Mouse (Mus musculus): ENCODE results near the gene Upf3b. TPM values are rescaled to one million over a fixed set of nuclear protein-coding genes. Genes with fewer than 3 reads are reported as not detected.

The Upf3b gene
- polyA plus RNA-seq, 1 experiment from 2014 or later = 16.2 TPM

DNA sequence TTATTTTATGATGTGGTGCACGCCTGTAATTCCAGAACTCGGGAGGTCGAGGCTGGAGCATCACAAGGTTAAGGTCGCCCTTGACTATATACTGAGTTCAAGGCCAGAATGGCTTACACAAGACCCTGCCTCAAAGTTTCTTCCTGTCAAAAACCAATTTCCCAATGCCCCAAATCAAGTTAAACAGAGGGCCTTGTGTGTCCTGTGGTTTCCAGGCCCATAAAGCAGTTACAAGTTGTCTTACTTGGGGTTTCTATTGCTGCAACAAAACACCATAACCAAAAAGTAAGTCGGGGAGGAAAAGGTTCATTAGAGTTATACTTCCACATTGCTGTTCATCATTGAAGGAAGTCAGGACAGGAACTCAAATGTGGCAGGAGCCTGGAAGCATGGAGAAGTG, 41.4 kb downstream of the Upf3b start:
- no peak for ATAC-seq (replicated peaks; ENCODE audit: insufficient number of reproducible peaks, low FRiP score, low TSS enrichment)
- 79% methylated on average over 5 of the region's 5 CpGs for WGBS (ENCODE audit: insufficient replicate concordance)
- Histone ChIP-seq H3K4me3 (ENCODE audit: low read depth, low read length) (no peak overlapping the region), H3K9me3 (replicated peaks; ENCODE audit: control insufficient read depth, low read length) (no peaks in the 10 kb centered on the region), H3K9ac (ENCODE audit: low read depth, low read length) (no peak overlapping the region), H3K27me3 (ENCODE audit: control insufficient read depth, insufficient read depth, low read length) (no peaks in the 10 kb centered on the region), H3K36me3 (ENCODE audit: control insufficient read depth, insufficient read depth, low read length) (no peaks in the 10 kb centered on the region), H3K4me2 (no peak overlapping the region), H3K4me1 (ENCODE audit: control insufficient read depth, insufficient read depth, low read length) (no peaks in the 10 kb centered on the region), H3K27ac (ENCODE audit: low read depth, low read length) (no peak overlapping the region)

DNA sequence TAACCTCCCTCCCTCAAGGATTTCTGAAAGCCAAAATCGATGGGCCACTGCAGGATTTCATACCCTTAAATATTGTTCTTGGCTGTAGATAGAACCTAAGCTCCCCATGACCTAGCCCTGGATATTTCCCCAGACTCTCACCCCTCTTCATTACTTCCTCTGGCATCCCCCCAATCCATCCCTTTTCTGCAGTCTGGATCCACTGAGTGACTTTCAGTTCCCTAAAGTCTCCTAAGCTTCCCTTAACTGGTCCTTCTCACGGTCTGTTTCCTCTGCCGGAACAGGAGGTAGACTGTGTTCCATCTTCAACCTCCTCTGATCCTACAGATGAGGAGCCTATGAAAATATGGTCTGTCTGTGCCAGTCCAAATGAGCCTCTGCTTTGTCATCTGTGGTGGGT, 42.8 kb downstream of the Upf3b start:
- H3K9ac ChIP-seq (ENCODE audit: low read depth, low read length) = no peak overlapping the region
- ATAC-seq (replicated peaks; ENCODE audit: insufficient number of reproducible peaks, low FRiP score, low TSS enrichment) = no peak
- no peak overlapping the region for H3K27ac ChIP-seq (ENCODE audit: low read depth, low read length)
- H3K4me1 ChIP-seq (ENCODE audit: control insufficient read depth, insufficient read depth, low read length) = no peaks in the 10 kb centered on the region
- H3K36me3 ChIP-seq (ENCODE audit: control insufficient read depth, insufficient read depth, low read length) = no peaks in the 10 kb centered on the region
- H3K9me3 ChIP-seq (replicated peaks; ENCODE audit: control insufficient read depth, low read length) = no peaks in the 10 kb centered on the region
- no peak overlapping the region for H3K4me2 ChIP-seq
- WGBS (ENCODE audit: insufficient replicate concordance) = 74% methylated on average over 3 of the region's 3 CpGs
- no peak overlapping the region for H3K4me3 ChIP-seq (ENCODE audit: low read depth, low read length)
- H3K27me3 ChIP-seq (ENCODE audit: control insufficient read depth, insufficient read depth, low read length) = no peaks in the 10 kb centered on the region

DNA sequence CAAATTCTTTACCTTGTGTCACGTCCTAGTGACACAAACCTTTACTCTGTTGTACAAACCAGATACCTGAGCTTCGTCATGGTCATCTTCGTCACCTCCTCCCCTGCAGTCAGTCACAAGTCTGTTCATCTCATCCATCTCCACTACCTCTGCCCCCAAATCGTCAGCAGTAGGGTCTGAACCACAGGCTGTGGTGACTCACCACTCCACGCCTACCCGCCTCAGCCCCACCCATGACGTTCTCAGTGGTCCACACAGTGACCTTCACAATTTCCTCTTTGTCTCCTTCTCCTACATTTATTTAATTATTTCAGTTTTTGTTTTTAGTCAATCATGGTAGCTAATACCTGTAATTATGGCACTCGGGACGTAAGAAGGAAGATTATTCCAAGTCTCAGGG, 46.2 kb downstream of the Upf3b start:
- no peaks in the 10 kb centered on the region for H3K36me3 ChIP-seq (ENCODE audit: control insufficient read depth, insufficient read depth, low read length)
- H3K9ac ChIP-seq (ENCODE audit: low read depth, low read length) = no peak overlapping the region
- WGBS (ENCODE audit: insufficient replicate concordance) = 73% methylated on average over 9 of the region's 9 CpGs
- H3K9me3 ChIP-seq (replicated peaks; ENCODE audit: control insufficient read depth, low read length) = no peaks in the 10 kb centered on the region
- no peaks in the 10 kb centered on the region for H3K27me3 ChIP-seq (ENCODE audit: control insufficient read depth, insufficient read depth, low read length)
- ATAC-seq (replicated peaks; ENCODE audit: insufficient number of reproducible peaks, low FRiP score, low TSS enrichment) = no peak
- no peak overlapping the region for H3K27ac ChIP-seq (ENCODE audit: low read depth, low read length)
- H3K4me1 ChIP-seq (ENCODE audit: control insufficient read depth, insufficient read depth, low read length) = no peaks in the 10 kb centered on the region
- H3K4me2 ChIP-seq = no peak overlapping the region
- H3K4me3 ChIP-seq (ENCODE audit: low read depth, low read length) = no peak overlapping the region

DNA sequence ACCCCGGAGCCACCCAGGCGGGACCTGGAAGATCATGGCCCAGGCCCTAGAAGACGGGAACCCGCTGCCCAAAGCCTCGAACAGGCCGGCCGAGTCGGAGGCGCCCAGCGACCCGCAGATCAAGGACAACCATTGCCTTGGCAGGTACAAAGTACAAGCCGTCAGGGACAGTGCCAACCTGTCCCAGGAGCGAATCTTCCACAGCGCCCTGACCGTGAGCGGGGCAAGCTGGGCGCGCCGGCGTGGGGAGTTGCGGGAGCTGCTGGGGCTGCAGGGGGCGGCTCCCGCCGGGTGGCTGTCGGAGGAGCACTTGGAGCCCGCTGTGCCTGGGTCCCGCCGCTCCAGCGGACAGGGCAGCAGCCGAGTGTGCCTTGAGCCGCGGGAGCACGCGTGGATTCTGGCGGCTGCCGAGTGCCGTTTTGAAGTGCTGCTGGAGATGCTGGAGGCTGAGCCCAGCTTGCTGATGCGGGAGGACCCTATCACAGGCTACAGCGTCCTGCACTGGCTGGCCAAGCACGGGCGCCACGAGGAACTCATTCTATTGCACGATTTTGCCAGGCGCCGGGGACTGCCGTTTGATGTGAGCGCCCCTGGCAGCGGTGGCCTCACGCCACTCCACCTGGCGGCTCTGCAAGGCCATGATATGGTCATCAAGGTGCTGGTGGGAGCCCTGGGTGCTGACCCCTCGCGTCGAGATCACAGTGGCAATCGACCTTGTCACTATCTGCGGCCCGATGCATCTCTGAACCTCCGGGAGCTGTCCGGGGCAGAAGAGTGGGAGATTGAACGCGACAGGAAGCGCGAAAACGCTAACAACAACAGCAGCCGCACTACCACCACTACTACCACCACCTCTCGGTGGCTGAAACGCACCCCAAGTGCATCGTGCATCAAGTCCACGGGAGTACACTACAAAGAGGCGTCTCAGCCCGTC, 61.0 kb downstream of the Upf3b start:
- 0 out of 2 replicates have a peak overlapping the region, but pooled peaks have one; percentile 22 for H3K9ac ChIP-seq (ENCODE audit: low read depth, low read length)
- H3K4me2 ChIP-seq = peak overlapping the region; percentile 62
- peaks cover 53% of the 10 kb centered on the region for H3K27me3 ChIP-seq (ENCODE audit: control insufficient read depth, insufficient read depth, low read length)
- WGBS (ENCODE audit: insufficient replicate concordance) = 18% methylated on average over 67 of the region's 70 CpGs
- no peak overlapping the region for H3K27ac ChIP-seq (ENCODE audit: low read depth, low read length)
- 0 out of 2 replicates have a peak, but pooled peaks cover 3% of the 10 kb centered on the region for H3K4me1 ChIP-seq (ENCODE audit: control insufficient read depth, insufficient read depth, low read length)
- H3K4me3 ChIP-seq (ENCODE audit: low read depth, low read length) = peak overlapping the region; percentile 36
- ATAC-seq (replicated peaks; ENCODE audit: insufficient number of reproducible peaks, low FRiP score, low TSS enrichment) = no peak
- no peaks in the 10 kb centered on the region for H3K36me3 ChIP-seq (ENCODE audit: control insufficient read depth, insufficient read depth, low read length)
- H3K9me3 ChIP-seq (replicated peaks; ENCODE audit: control insufficient read depth, low read length) = no peaks in the 10 kb centered on the region

DNA sequence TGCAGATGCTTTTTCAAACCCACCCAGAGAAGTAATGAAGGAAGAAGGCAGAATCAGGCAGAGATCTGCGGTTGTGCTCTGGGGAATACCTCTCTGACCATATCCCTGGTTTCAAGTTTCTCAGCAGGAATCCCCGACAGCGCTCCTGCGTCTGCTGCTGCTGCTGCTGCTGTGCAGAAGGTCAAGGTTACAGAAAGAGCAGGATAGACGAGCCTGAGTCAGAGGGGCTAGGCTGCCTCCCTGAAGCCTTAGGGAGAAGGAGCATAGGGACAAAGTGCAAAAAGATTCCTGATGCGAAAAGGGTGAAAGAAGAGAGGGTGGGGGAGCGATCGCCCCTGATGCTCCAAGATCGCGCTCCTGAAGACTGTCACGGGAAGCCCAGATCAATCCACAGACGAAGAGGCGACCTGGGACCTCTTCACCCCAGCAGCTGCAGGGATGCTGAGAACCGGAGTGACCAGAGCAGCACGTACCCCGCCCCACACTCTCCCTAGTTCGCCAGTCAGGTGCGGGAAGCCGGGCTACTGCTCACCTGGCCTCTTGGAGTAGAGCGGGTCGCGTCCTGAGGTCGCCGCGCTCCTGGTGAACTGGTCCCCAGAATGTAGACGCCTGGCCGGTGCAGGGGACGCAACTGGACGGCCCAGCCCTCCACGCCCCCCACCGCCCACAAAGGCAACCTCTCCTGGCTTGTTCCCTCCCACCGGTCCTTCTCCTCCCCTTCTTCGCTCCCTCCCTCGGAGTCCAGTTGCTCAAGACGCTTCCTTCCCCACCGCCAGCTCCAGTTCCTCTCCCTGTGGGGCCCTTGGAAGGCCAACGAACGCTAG, 61.8 kb downstream of the Upf3b start, which contains the start of gene Sowahd:
Gene Sowahd, plus strand, starts transcription at position 780 of the 824 bp plus-strand sequence.
- ATAC-seq (replicated peaks; ENCODE audit: insufficient number of reproducible peaks, low FRiP score, low TSS enrichment) = no peak
- 0 out of 2 replicates have a peak within 1 kb of the TSS, but pooled peaks have one; percentile 22 for H3K9ac ChIP-seq (ENCODE audit: low read depth, low read length)
- H3K27me3 ChIP-seq (ENCODE audit: control insufficient read depth, insufficient read depth, low read length) = peaks cover 53% of the 10 kb centered on the region
- H3K4me3 ChIP-seq (ENCODE audit: low read depth, low read length) = peak within 1 kb of the TSS; percentile 36
- WGBS (ENCODE audit: insufficient replicate concordance) = 11% methylated on average over 32 of the region's 38 CpGs
- 0 out of 2 replicates have a peak, but pooled peaks cover 3% of the 10 kb centered on the region for H3K4me1 ChIP-seq (ENCODE audit: control insufficient read depth, insufficient read depth, low read length)
- H3K27ac ChIP-seq (ENCODE audit: low read depth, low read length) = no peak within 1 kb of the TSS
- no peaks in the 10 kb centered on the region for H3K9me3 ChIP-seq (replicated peaks; ENCODE audit: control insufficient read depth, low read length)
- H3K4me2 ChIP-seq = peak within 1 kb of the TSS; percentile 62
- H3K36me3 ChIP-seq (ENCODE audit: control insufficient read depth, insufficient read depth, low read length) = no peaks in the 10 kb centered on the region

DNA sequence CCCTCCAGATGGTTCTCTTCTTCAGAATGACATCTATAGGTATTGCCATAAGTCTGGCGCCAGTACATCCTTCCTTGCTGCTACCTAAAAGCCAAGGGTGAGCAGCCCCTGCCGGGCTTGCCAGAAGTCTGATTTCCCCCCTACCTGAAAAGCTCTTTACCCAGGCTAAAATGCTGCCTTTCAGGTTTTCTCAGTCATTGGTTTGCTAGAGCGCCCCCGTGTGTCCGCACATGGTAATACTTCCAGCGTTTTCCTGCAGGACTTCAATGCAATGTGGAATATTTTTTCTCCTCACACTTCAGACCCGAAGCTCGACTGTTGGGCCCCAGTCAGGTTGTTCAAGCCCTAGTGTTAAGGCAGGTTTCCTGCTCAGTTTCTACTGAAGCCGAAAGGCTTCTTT, 67.4 kb downstream of the Upf3b start:
- no peaks in the 10 kb centered on the region for H3K36me3 ChIP-seq (ENCODE audit: control insufficient read depth, insufficient read depth, low read length)
- H3K9me3 ChIP-seq (replicated peaks; ENCODE audit: control insufficient read depth, low read length) = no peaks in the 10 kb centered on the region
- WGBS (ENCODE audit: insufficient replicate concordance) = 27% methylated on average over 9 of the region's 9 CpGs
- H3K4me3 ChIP-seq (ENCODE audit: low read depth, low read length) = no peak overlapping the region
- no peak overlapping the region for H3K27ac ChIP-seq (ENCODE audit: low read depth, low read length)
- H3K27me3 ChIP-seq (ENCODE audit: control insufficient read depth, insufficient read depth, low read length) = peaks cover 15% of the 10 kb centered on the region; the same call in 1 of the 2 replicates
- no peak for ATAC-seq (replicated peaks; ENCODE audit: insufficient number of reproducible peaks, low FRiP score, low TSS enrichment)
- no peak overlapping the region for H3K4me2 ChIP-seq
- H3K4me1 ChIP-seq (ENCODE audit: control insufficient read depth, insufficient read depth, low read length) = no peaks in the 10 kb centered on the region
- H3K9ac ChIP-seq (ENCODE audit: low read depth, low read length) = no peak overlapping the region

Other genes with a start within 250 kb of the Upf3b start
- gene Ube2a, start 236.4 kb downstream of the Upf3b start, polyA plus RNA-seq (2014; fragmentation: Nextera tagmentation; extraction: Ambion mirVana) = 125 and 126 TPM in 2 replicates
- 23.4 and 27.9 TPM in 2 replicates for gene C330007P06Rik, start 236.2 kb downstream of the Upf3b start, polyA plus RNA-seq (2014; fragmentation: Nextera tagmentation; extraction: Ambion mirVana)
- 1.1 and 1.3 TPM in 2 replicates for gene Nkrf, start 207.4 kb downstream of the Upf3b start, polyA plus RNA-seq (2014; fragmentation: Nextera tagmentation; extraction: Ambion mirVana)
- 24.8 and 25.5 TPM in 2 replicates for gene Sept6, start 118.5 kb downstream of the Upf3b start, polyA plus RNA-seq (2014; fragmentation: Nextera tagmentation; extraction: Ambion mirVana)
- gene Sowahd, start 61.5 kb downstream of the Upf3b start, polyA plus RNA-seq (2014; fragmentation: Nextera tagmentation; extraction: Ambion mirVana) = 1.1 and 1.2 TPM in 2 replicates
- gene Rpl39, start 24.9 kb downstream of the Upf3b start, polyA plus RNA-seq (2014; fragmentation: Nextera tagmentation; extraction: Ambion mirVana) = 410 and 450 TPM in 2 replicates
- 14.3 and 17.1 TPM in 2 replicates for gene Nkap, start 16.5 kb upstream of the Upf3b start, polyA plus RNA-seq (2014; fragmentation: Nextera tagmentation; extraction: Ambion mirVana)
- gene Akap14, start 58.5 kb upstream of the Upf3b start, polyA plus RNA-seq (2014; fragmentation: Nextera tagmentation; extraction: Ambion mirVana) = 0.11 TPM in 1 of 2 replicates, not detected in the other
- gene Ndufa1, start 80.8 kb upstream of the Upf3b start, polyA plus RNA-seq (2014; fragmentation: Nextera tagmentation; extraction: Ambion mirVana) = 553 and 620 TPM in 2 replicates
- 7.3 and 7.9 TPM in 2 replicates for gene Rnf113a1, start 80.9 kb upstream of the Upf3b start, polyA plus RNA-seq (2014; fragmentation: Nextera tagmentation; extraction: Ambion mirVana)
- not detected in 2 replicates for gene Gm9, start 100.7 kb upstream of the Upf3b start, polyA plus RNA-seq (2014; fragmentation: Nextera tagmentation; extraction: Ambion mirVana)
- gene Rhox1, start 111.9 kb upstream of the Upf3b start, polyA plus RNA-seq (2014; fragmentation: Nextera tagmentation; extraction: Ambion mirVana) = not detected in 2 replicates
- not detected in 2 replicates for gene Rhox2a, start 134.7 kb upstream of the Upf3b start, polyA plus RNA-seq (2014; fragmentation: Nextera tagmentation; extraction: Ambion mirVana)
- not detected in 2 replicates for gene Rhox3a, start 139.6 kb upstream of the Upf3b start, polyA plus RNA-seq (2014; fragmentation: Nextera tagmentation; extraction: Ambion mirVana)
- gene Rhox4a, start 155.0 kb upstream of the Upf3b start, polyA plus RNA-seq (2014; fragmentation: Nextera tagmentation; extraction: Ambion mirVana) = not detected in 2 replicates

Measured in heart, embryonic 11.5 days (tissue).